Mouse (Mus musculus): Measurements from ENCODE around the gene Zdhhc25. TPM values are rescaled to one million over a fixed set of nuclear protein-coding genes. Genes with fewer than 3 reads are reported as not detected.

The Zdhhc25 gene
- not detected in 2 replicates for polyA plus RNA-seq (2012; rRNA removed)
- not detected in 2 replicates for polyA plus RNA-seq (2014; fragmentation: Nextera tagmentation; extraction: Ambion mirVana)

DNA sequence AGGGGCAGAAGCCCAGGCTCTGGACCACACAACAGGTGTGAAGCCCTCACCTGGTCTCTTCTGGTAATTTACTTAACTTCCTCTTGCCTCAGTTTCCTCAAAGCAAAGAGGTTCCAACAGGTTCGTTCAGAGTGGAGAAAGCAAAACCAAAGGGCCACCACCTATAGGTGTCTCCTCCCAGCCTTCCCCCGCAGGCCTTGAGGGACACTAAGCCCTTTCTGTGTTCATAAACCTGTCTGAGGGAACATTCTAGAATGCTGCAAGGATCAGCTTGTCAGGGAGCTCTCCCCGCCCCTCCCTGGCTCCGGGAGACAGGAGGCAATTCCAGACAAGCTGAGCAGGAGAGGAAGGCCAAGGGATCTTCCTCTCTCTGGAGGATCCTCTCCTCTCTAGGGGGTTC lies at the start of gene Zdhhc25:
Gene Zdhhc25, plus strand, starts transcription at position 301 of the 400 bp plus-strand sequence.
- no peak for TF ChIP-seq EP300 (IDR thresholded peaks at IDR 0.05; ENCODE audit: low read depth)
- no peak for TF ChIP-seq CTCF (IDR thresholded peaks at IDR 0.05; ENCODE audit: low read depth)
- no peak for DNase-seq (ENCODE audit: low read depth in 3 of 3, low spot score in 3 of 3)
- ATAC-seq (ENCODE audit: insufficient read depth): no peak
- H3K4me1 ChIP-seq (replicated peaks; ENCODE audit: control insufficient read depth in 2 of 2, insufficient read depth in 2 of 2, low read length in 1 of 2): no peaks in the 10 kb centered on the region
- H3K9ac ChIP-seq (replicated peaks): no peak within 1 kb of the TSS
- H3K9me3 ChIP-seq (ENCODE audit: control insufficient read depth, low read length): no peaks in the 10 kb centered on the region
- H3K36me3 ChIP-seq (replicated peaks; ENCODE audit: control insufficient read depth, insufficient read depth, low read depth): no peaks in the 10 kb centered on the region
- no peak within 1 kb of the TSS for H3K4me2 ChIP-seq (ENCODE audit: low read depth)
- no peak within 1 kb of the TSS for H3K27ac ChIP-seq
- H3K27me3 ChIP-seq (ENCODE audit: control insufficient read depth, insufficient read depth, low read length): no peaks in the 10 kb centered on the region
- H3K4me3 ChIP-seq (ENCODE audit: insufficient read depth in 1 of 2, low read depth in 2 of 2, low read length in 2 of 2): no peak within 1 kb of the TSS
- WGBS (ENCODE audit: insufficient replicate concordance): 70% methylated on average over 4 of the region's 4 CpGs

DNA sequence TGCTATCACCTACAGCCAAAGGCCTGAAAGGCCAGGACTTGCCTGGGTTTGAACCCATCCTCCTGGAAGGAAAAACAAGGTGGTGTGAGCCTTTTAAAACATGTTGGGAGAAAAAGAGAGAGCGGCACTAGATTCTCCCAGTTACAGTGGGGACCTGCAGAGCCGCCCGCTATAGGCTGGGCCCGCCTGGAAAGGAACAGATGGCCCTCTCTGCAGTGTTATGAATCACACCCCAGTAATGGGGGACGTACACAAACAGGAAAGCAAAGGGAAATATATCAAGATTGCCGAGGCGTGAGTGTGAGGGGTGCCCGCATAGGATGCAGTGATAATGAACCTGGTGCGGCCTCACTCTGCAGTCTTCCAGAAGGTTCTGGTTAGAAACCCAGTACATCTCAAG lies 47.2 kb upstream of the Zdhhc25 start:
- ATAC-seq (ENCODE audit: insufficient read depth): no peak
- Histone ChIP-seq H3K4me2 (ENCODE audit: low read depth) (no peak overlapping the region), H3K36me3 (replicated peaks; ENCODE audit: control insufficient read depth, insufficient read depth, low read depth) (no peaks in the 10 kb centered on the region), H3K4me1 (replicated peaks; ENCODE audit: control insufficient read depth in 2 of 2, insufficient read depth in 2 of 2, low read length in 1 of 2) (no peaks in the 10 kb centered on the region), H3K4me3 (ENCODE audit: insufficient read depth in 1 of 2, low read depth in 2 of 2, low read length in 2 of 2) (no peak overlapping the region), H3K9me3 (ENCODE audit: control insufficient read depth, low read length) (no peaks in the 10 kb centered on the region), H3K27ac (no peak overlapping the region), H3K27me3 (ENCODE audit: control insufficient read depth, insufficient read depth, low read length) (no peaks in the 10 kb centered on the region), H3K9ac (replicated peaks) (no peak overlapping the region)
- 68% methylated on average over 9 of the region's 9 CpGs for WGBS (ENCODE audit: insufficient replicate concordance)
- no peak for DNase-seq (ENCODE audit: low read depth in 3 of 3, low spot score in 3 of 3)
- TF ChIP-seq EP300 (IDR thresholded peaks at IDR 0.05; ENCODE audit: low read depth) (no peak), CTCF (IDR thresholded peaks at IDR 0.05; ENCODE audit: low read depth) (no peak)

DNA sequence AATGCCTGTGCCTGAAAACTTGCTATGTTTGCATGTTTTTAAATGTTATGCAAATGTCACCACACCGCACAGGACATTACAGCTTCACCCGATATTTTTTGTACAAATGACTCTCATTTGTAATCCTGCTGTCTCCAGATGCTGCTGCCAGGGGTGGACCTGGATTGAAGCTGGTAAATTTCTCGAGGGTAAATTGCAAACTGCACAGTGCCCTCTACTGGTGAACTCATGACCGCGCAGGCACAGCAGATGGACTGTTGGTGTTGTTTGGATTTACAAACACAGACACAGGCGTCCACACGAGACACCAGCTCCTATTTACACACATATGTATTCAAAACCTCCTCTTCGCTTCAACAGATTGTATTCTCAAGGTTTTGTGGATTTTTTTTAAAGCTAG lies 44.6 kb upstream of the Zdhhc25 start:
- Histone ChIP-seq H3K27me3 (ENCODE audit: control insufficient read depth, insufficient read depth, low read length) (no peaks in the 10 kb centered on the region), H3K27ac (no peak overlapping the region), H3K4me1 (replicated peaks; ENCODE audit: control insufficient read depth in 2 of 2, insufficient read depth in 2 of 2, low read length in 1 of 2) (no peaks in the 10 kb centered on the region), H3K4me2 (ENCODE audit: low read depth) (no peak overlapping the region), H3K9ac (replicated peaks) (no peak overlapping the region), H3K36me3 (replicated peaks; ENCODE audit: control insufficient read depth, insufficient read depth, low read depth) (no peaks in the 10 kb centered on the region), H3K4me3 (ENCODE audit: insufficient read depth in 1 of 2, low read depth in 2 of 2, low read length in 2 of 2) (no peak overlapping the region), H3K9me3 (ENCODE audit: control insufficient read depth, low read length) (no peaks in the 10 kb centered on the region)
- TF ChIP-seq CTCF (IDR thresholded peaks at IDR 0.05; ENCODE audit: low read depth) (peak; percentile 68), EP300 (IDR thresholded peaks at IDR 0.05; ENCODE audit: low read depth) (no peak)
- ATAC-seq (ENCODE audit: insufficient read depth): no peak
- 19% methylated on average over 8 of the region's 8 CpGs for WGBS (ENCODE audit: insufficient replicate concordance)
- DNase-seq (ENCODE audit: low read depth in 3 of 3, low spot score in 3 of 3): no peak

DNA sequence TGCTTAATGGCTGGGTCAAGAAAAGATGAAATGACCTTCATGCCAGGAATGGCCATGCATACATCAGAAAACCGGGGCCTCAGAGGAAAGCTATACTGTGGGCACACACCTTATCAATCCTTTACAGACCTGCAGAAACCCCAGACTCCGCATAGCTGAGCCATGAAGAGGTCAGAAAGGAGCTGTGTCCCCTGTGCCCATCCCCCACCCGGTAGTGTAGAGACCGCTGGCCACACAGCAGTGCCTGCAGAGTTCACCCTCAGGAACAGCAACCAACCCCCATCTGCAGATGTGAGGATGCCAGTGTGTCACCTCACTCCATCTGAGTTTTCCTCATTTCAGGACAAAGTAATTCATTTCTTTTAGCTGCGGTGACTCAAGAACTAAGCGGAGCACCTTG lies 39.5 kb upstream of the Zdhhc25 start:
- WGBS (ENCODE audit: insufficient replicate concordance): 48% methylated on average over 6 of the region's 6 CpGs
- no peaks in the 10 kb centered on the region for H3K4me1 ChIP-seq (replicated peaks; ENCODE audit: control insufficient read depth in 2 of 2, insufficient read depth in 2 of 2, low read length in 1 of 2)

DNA sequence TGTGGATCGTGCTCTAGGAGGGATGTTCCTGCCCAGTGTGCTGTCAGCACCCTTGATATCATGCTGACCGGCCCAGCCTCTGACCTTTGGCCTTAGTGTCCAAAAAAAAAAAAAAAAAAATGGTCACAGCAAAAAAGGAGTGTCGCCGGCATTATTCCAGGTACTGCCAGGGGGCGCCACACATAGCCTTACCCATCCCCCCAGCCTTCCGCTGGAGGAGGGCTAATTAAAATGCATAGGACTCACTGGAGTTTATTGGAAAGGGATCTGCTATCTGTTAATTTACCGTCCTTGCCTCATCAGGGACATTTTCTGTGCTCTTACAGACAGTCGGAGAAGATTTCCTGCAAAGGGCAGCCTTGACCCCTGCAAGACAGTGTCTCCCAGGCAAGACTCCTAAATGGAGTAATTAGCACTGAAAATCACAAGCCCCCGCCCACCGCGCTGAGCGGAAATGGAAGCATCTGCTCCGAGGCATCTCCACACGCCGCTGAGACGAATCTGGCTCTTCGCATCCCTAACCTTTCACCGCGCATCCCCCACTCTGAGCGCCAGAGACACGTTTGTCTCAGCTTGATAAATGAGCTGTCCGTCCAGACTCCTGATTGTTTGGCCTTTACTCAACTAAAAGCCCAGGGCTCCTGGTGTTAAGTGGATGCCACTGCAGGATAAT lies 38.9 kb upstream of the Zdhhc25 start:
- H3K36me3 ChIP-seq (replicated peaks; ENCODE audit: control insufficient read depth, insufficient read depth, low read depth): no peaks in the 10 kb centered on the region
- no peak overlapping the region for H3K4me3 ChIP-seq (ENCODE audit: insufficient read depth in 1 of 2, low read depth in 2 of 2, low read length in 2 of 2)
- no peaks in the 10 kb centered on the region for H3K9me3 ChIP-seq (ENCODE audit: control insufficient read depth, low read length)
- no peaks in the 10 kb centered on the region for H3K4me1 ChIP-seq (replicated peaks; ENCODE audit: control insufficient read depth in 2 of 2, insufficient read depth in 2 of 2, low read length in 1 of 2)
- DNase-seq (ENCODE audit: low read depth in 3 of 3, low spot score in 3 of 3) (no peak), ATAC-seq (ENCODE audit: insufficient read depth) (no peak)
- H3K27me3 ChIP-seq (ENCODE audit: control insufficient read depth, insufficient read depth, low read length): no peaks in the 10 kb centered on the region
- TF ChIP-seq CTCF (IDR thresholded peaks at IDR 0.05; ENCODE audit: low read depth) (no peak), EP300 (IDR thresholded peaks at IDR 0.05; ENCODE audit: low read depth) (no peak)
- 12% methylated on average over 22 of the region's 22 CpGs for WGBS (ENCODE audit: insufficient replicate concordance)
- H3K27ac ChIP-seq: no peak overlapping the region
- H3K4me2 ChIP-seq (ENCODE audit: low read depth): no peak overlapping the region
- H3K9ac ChIP-seq (replicated peaks): no peak overlapping the region

More for the DNA sequence above, 39.5 kb upstream of the Zdhhc25 start:
- no peaks in the 10 kb centered on the region for H3K9me3 ChIP-seq (ENCODE audit: control insufficient read depth, low read length)
- H3K4me3 ChIP-seq (ENCODE audit: insufficient read depth in 1 of 2, low read depth in 2 of 2, low read length in 2 of 2): no peak overlapping the region
- H3K9ac ChIP-seq (replicated peaks): no peak overlapping the region
- H3K27me3 ChIP-seq (ENCODE audit: control insufficient read depth, insufficient read depth, low read length): no peaks in the 10 kb centered on the region
- no peak overlapping the region for H3K4me2 ChIP-seq (ENCODE audit: low read depth)
- TF ChIP-seq CTCF (IDR thresholded peaks at IDR 0.05; ENCODE audit: low read depth) (no peak), EP300 (IDR thresholded peaks at IDR 0.05; ENCODE audit: low read depth) (no peak)
- ATAC-seq (ENCODE audit: insufficient read depth) (no peak), DNase-seq (ENCODE audit: low read depth in 3 of 3, low spot score in 3 of 3) (no peak)
- no peaks in the 10 kb centered on the region for H3K36me3 ChIP-seq (replicated peaks; ENCODE audit: control insufficient read depth, insufficient read depth, low read depth)
- no peak overlapping the region for H3K27ac ChIP-seq

All from liver, embryonic 14.5 days (tissue).